Mouse (Mus musculus): ENCODE results near the gene Gm17545.

Gene Gm17545

GRCm38 (mm10) chr9:22433221-22433620 lies 20.9 kb upstream of the Gm17545 start:
- in situ Hi-C loops (cut with MboI; ENCODE audit: unreplicated experiment in 2 of 2) = loop anchor here (25.0 kb wide), 1 partner anchor 1546 kb away; the partner anchor contains the start of genes Angptl6 (in 2 of the 2), Eif3g (in 2 of the 2) and Ppan (in 2 of the 2)

GRCm38 (mm10) chr9:22434101-22434500 lies 20.0 kb upstream of the Gm17545 start:
- in situ Hi-C loops (cut with MboI; ENCODE audit: unreplicated experiment in 2 of 2) = loop anchor here (25.0 kb wide), 1 partner anchor 1547 kb away; the partner anchor contains the start of genes Angptl6 (in 2 of the 2), Eif3g (in 2 of the 2) and Ppan (in 2 of the 2)

- in situ Hi-C loops (cut with MboI; ENCODE audit: unreplicated experiment in 2 of 2) = loop anchor here (25.0 kb wide), 1 partner anchor 1552 kb away; the partner anchor contains the start of genes Angptl6 (in 2 of the 2), Eif3g (in 2 of the 2) and Ppan (in 2 of the 2)
Measured at GRCm38 (mm10) chr9:22438826-22439225, 15.3 kb upstream of the Gm17545 start.

- in situ Hi-C loops (cut with MboI; ENCODE audit: unreplicated experiment in 2 of 2) = loop anchor here (25.0 kb wide), 1 partner anchor 1556 kb away; the partner anchor contains the start of genes Angptl6 (in 2 of the 2), Eif3g (in 2 of the 2) and Ppan (in 2 of the 2)
Measured at GRCm38 (mm10) chr9:22443157-22443556, 10.9 kb upstream of the Gm17545 start.

- in situ Hi-C loops (cut with MboI; ENCODE audit: unreplicated experiment in 2 of 2) = loop anchor here (25.0 kb wide), 1 partner anchor 1558 kb away; the partner anchor contains the start of genes Angptl6 (in 2 of the 2), Eif3g (in 2 of the 2) and Ppan (in 2 of the 2)
Measured at GRCm38 (mm10) chr9:22445123-22445522, 9.0 kb upstream of the Gm17545 start.

GRCm38 (mm10) chr9:22447213-22447612 lies 6.9 kb upstream of the Gm17545 start:
- in situ Hi-C loops (cut with MboI; ENCODE audit: unreplicated experiment in 2 of 2) = loop anchor here (25.0 kb wide), 1 partner anchor 1560 kb away; the partner anchor contains the start of genes Angptl6 (in 2 of the 2), Eif3g (in 2 of the 2) and Ppan (in 2 of the 2)

GRCm38 (mm10) chr9:22448420-22448819 lies 5.7 kb upstream of the Gm17545 start:
- in situ Hi-C loops (cut with MboI; ENCODE audit: unreplicated experiment in 2 of 2) = loop anchor here (25.0 kb wide), 1 partner anchor 1561 kb away; the partner anchor contains the start of genes Angptl6 (in 2 of the 2), Eif3g (in 2 of the 2) and Ppan (in 2 of the 2)

- in situ Hi-C loops (cut with MboI; ENCODE audit: unreplicated experiment in 2 of 2) = loop anchor here (25.0 kb wide), 1 partner anchor 1562 kb away; the partner anchor contains the start of genes Angptl6 (in 2 of the 2), Eif3g (in 2 of the 2) and Ppan (in 2 of the 2)
Measured at GRCm38 (mm10) chr9:22449209-22449608, 4.9 kb upstream of the Gm17545 start.

GRCm38 (mm10) chr9:22452697-22453096 lies 1.4 kb upstream of the Gm17545 start:
- in situ Hi-C loops (cut with MboI; ENCODE audit: unreplicated experiment in 2 of 2) = loop anchor here (25.0 kb wide), 1 partner anchor 1815 kb away; the partner anchor contains the start of genes Fbxl12 (in 2 of the 2) and Ubl5 (in 2 of the 2)

GRCm38 (mm10) chr9:22453501-22453924 lies 577 bp upstream of the Gm17545 start:
- in situ Hi-C loops (cut with MboI; ENCODE audit: unreplicated experiment in 2 of 2) = loop anchor here (25.0 kb wide), 1 partner anchor 1816 kb away; the partner anchor contains the start of genes Fbxl12 (in 2 of the 2) and Ubl5 (in 2 of the 2)

- in situ Hi-C loops (cut with MboI; ENCODE audit: unreplicated experiment in 2 of 2) = loop anchor here (25.0 kb wide), 1 partner anchor 1818 kb away; the partner anchor contains the start of genes Fbxl12 (in 2 of the 2) and Ubl5 (in 2 of the 2)
Measured at GRCm38 (mm10) chr9:22455041-22455440, 951 bp downstream of the Gm17545 start.

GRCm38 (mm10) chr9:22457142-22457835 lies 3.2 kb downstream of the Gm17545 start:
- in situ Hi-C loops (cut with MboI; ENCODE audit: unreplicated experiment in 2 of 2) = loop anchor here (25.0 kb wide), 1 partner anchor 1820 kb away; the partner anchor contains the start of genes Fbxl12 (in 2 of the 2) and Ubl5 (in 2 of the 2)

- in situ Hi-C loops (cut with MboI; ENCODE audit: unreplicated experiment in 2 of 2) = loop anchor here (10.0 to 25.0 kb wide), 2 partner anchors 47 to 1825 kb away; partner anchors contain the start of genes Fbxl12 (in 2 of the 2), Ubl5 (in 2 of the 2) and 9530077C05Rik (in 1 of the 2)
Measured at GRCm38 (mm10) chr9:22461946-22462345, 7.9 kb downstream of the Gm17545 start.

GRCm38 (mm10) chr9:22466212-22466611 lies 12.1 kb downstream of the Gm17545 start:
- in situ Hi-C loops (cut with MboI; ENCODE audit: unreplicated experiment in 2 of 2) = loop anchor here (5.0 to 25.0 kb wide), 3 partner anchors 51 to 1829 kb away; partner anchors contain the start of genes 9530077C05Rik (in 2 of the 2), Fbxl12 (in 2 of the 2) and Ubl5 (in 2 of the 2)

GRCm38 (mm10) chr9:22467371-22468169 lies 13.5 kb downstream of the Gm17545 start:
- in situ Hi-C loops (cut with MboI; ENCODE audit: unreplicated experiment in 2 of 2) = loop anchor here (5.0 to 25.0 kb wide), 3 partner anchors 53 to 1830 kb away; partner anchors contain the start of genes 9530077C05Rik (in 2 of the 2), Fbxl12 (in 2 of the 2) and Ubl5 (in 2 of the 2)

- in situ Hi-C loops (cut with MboI; ENCODE audit: unreplicated experiment in 2 of 2) = loop anchor here (5.0 to 25.0 kb wide), 3 partner anchors 54 to 1831 kb away; partner anchors contain the start of genes 9530077C05Rik (in 2 of the 2), Fbxl12 (in 2 of the 2) and Ubl5 (in 2 of the 2)
Measured at GRCm38 (mm10) chr9:22468170-22468898, 14.2 kb downstream of the Gm17545 start.

GRCm38 (mm10) chr9:22468899-22469259 lies 14.8 kb downstream of the Gm17545 start:
- in situ Hi-C loops (cut with MboI; ENCODE audit: unreplicated experiment in 2 of 2) = loop anchor here (5.0 to 25.0 kb wide), 3 partner anchors 54 to 1832 kb away; partner anchors contain the start of genes 9530077C05Rik (in 2 of the 2), Fbxl12 (in 2 of the 2) and Ubl5 (in 2 of the 2)

- in situ Hi-C loops (cut with MboI; ENCODE audit: unreplicated experiment in 2 of 2) = loop anchor here (5.0 to 25.0 kb wide), 3 partner anchors 55 to 1832 kb away; partner anchors contain the start of genes 9530077C05Rik (in 2 of the 2), Fbxl12 (in 2 of the 2) and Ubl5 (in 2 of the 2)
Measured at GRCm38 (mm10) chr9:22469643-22470042, 15.6 kb downstream of the Gm17545 start, which contains the start of gene Rp9. Gene Rp9 (minus strand): TSS chr9:22469743.
